Mouse (Mus musculus) testis, postnatal 14 days (tissue): ENCODE measurements around the gene Cmtm7.
"Not testable (repeated sequence)": the region's sequence is repeated elsewhere in the genome, so short reads cannot be mapped to it uniquely, and the experiment has no call there.

Experiments
- DNase-seq: peaks from one replicate; pipeline ENCODE4 v3.0.0; 2021; ENCODE audit warnings: low spot score

The Cmtm7 gene

DNA sequence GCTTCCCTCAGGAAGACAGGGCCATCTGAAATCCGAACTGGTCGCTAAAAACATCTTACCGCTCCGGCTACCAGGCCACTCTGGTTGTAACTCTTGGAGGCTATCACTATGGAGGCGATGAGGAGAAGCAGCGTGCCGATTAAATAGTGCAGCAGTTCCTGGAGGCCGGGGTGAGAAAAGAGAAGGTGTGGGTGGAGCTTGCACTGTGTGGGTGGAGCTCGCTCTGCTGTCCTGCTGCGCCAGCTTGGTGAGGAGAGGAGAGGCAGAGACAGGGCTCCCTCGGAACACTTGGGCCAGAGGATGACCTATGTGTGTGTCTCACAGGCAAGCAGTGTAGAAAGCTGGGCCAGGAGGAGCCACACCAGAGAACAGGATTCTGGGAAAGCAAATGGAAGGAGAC lies 19.8 kb downstream of the Cmtm7 start:
- DNase-seq = no peak

DNA sequence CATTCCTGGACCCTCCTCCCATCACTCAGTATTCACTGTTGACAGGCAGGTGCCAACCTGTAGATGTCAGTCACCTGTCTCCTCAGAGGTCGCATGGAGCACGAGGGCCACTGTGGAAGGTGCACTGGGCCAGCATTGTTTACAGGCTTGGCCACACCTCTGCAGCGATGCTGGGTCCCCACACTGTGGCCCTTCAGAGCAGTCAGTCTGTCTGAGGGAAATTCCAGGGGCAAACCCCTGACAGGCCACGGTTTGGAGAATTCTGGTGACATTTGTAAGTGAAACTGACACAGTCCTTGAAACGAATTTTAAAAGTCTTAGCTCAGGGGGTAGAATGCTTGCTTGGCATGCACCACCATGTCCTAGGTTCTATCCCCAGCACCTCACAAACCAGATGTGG lies 21.3 kb downstream of the Cmtm7 start:
- no peak for DNase-seq

DNA sequence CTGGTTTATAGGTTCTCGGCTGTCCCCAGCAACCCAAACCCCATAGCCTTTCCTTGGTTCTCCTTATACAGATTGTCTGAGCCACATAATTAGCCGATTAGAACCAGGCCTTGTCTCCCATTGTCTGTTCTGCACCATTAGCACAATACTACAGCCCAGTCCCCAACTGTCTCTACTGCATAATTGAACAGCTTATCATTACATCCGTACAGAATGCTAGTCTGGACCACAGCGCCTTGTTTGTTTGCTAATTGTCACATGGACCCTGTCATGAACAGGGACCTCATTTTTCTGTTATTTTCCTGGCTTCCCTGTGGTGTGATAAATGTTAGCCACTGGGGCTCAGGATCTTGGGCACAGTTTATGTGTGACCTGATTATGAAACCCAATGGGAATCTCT lies 21.8 kb downstream of the Cmtm7 start:
- no peak for DNase-seq

DNA sequence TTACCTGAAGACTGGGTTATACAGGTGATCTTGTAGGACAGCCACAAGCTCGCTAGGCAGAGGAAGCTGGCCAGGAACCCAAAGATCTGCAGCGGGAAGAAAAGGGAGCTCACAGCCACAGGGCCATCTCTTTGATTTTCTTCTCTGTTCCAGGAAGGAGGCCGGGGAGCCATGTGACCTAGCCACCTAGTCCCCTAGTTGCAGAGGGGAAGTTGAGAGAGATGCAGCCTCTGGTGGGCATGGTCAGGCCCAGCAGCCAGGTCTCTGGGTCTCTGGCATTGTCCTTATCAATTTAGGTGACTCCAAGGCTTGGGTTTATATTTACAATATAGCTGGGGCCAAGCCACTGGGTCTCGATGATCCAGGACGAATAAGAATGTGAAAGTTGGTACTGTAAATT lies 22.9 kb downstream of the Cmtm7 start:
- DNase-seq = no peak

DNA sequence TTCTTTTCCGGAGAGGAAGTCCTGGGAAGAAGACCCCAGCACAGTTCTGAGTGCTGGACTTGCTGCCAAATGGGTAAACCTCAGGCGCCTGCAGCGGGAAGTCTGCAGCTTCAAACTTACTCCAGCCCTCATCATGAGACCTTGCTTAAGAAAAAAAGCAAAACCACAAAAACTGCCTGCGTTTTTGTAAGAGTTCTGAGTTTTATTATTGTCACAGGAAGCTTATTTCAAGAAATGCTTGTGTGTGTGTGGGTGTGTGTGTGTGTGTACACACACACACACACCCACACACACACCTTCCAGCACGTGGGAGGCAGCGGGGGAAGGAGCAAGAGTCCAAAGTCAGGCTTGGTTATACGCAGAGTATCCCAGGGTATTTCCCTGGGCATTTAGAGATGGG lies 23.4 kb downstream of the Cmtm7 start:
- DNase-seq = no peak

DNA sequence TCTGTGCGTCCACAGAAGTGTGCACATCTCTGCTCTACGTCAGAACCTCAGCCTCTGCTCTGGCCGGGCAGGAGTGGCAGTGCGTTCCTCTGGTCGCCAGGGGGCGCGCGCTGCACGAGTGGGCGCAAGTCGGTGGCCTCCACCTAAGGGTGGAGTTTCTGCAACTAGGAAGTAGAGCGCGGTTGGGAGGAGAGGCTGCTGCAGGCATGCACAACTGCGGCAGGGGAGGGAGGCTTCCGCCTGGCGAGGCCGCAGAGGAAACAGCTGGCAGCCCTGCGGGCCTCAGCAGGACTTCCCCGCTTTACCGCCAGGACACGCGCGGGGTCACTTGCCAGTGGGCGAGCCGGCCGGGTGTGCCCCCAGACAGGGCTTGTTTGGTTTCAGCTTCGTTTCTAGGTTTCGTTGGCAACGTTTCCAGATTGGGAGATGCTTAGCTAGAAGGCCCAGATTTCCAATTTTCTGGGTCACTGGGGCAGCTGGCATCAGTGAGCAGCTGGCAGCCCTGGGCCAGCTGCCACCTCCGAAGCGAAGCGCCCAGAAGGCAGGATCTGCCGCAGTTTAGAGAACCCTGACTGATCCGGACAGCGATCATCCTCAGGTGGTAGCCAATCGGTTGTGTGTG lies 28.7 kb downstream of the Cmtm7 start:
- DNase-seq = peak; percentile 87

DNA sequence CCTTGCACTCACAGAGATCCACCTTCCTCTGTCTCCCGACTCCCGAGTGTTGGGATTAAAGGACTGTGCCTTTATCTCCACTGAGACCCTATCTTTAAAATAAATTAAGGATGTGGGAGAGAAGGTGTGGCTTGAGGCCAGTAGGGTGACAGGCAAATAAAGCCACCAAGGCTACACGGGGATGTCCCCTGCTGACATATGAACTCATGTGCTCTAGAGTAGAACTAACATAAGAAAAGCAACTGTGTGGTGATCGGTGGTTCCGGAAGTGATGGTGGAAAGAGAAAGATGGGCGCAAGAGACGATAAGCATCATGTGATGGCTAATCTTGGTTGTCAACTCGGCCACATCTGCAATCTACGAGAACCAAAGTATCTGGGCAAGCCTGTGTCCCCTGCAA lies 29.3 kb downstream of the Cmtm7 start:
- no peak for DNase-seq

DNA sequence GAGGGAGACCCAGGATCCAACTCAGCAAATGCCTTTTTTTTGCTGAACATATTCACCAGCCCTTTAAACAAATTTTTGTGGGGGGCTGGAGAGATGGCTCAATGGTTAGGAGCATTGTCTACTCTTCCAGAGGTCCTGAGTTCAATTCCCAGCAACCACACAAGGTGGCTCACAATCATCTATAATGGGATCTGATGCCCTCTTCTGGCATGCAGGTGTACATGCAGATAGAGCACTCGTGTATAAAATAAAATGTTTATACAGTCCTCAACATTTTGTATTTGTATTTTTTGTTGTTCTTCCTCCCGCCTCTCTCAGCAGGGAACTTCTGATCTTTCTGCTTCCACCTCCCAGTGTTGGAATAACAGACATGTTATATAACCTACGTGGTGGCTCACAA lies 30.1 kb downstream of the Cmtm7 start:
- no peak for DNase-seq

DNA sequence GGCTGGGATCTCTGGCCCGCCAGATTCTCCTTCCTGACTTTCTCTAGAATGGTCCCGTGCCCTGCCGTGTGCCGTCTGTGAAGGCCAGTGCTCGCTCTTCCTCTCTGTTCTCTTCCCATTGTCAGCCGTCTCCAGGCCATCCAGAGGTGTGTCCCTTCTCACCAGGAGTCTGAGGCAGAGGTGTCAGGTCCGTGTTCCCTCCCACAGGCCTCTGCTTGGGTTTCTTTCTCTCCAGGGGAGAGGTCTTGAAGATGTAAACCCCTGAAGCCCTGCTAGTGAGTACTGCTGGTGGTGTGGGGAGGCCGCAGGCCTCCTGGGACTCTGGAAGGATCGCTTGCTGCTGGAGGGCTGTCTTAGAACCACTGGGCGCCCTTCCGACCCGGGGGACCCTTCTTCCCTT lies 34.2 kb downstream of the Cmtm7 start:
- no peak for DNase-seq

DNA sequence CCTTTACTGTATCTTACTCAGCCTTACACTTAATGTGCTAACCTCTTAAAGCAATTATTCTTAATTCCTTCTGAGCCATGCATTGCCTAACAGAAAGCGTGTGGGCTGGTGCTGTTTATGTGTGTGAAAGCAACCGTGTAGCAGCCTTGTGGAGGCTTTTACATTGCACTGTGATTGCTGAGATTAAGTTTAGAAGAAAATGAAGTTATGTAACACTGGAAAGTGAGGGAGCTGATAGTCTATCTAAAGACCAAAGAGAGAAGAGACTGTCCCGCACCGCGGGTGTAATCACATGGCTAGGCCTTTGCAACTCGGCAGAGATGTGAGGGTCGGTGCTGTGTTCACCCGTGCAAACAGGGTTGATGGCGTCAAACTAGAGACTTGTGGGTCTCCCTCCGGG lies 34.6 kb downstream of the Cmtm7 start:
- DNase-seq = no peak

DNA sequence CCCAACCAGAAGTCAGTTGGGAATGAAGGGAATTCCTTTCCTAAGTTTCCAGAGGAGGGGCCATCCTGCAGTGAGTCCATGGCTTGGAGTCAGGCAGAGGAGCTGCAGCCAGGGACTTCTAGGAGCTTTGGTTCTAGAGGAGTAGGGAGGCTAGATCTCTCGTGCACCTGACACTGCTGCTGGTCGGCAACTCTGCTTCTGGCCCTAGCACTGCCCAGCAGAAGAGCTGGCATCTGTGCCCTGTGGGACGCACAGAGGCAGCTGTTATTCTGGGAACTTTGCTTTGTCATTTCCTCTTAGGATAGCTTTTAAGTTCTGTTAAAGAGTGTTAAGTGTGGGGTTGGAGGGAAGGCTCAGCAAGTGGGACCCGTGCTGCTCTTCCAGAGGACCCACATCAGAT lies 36.0 kb downstream of the Cmtm7 start:
- no peak for DNase-seq

DNA sequence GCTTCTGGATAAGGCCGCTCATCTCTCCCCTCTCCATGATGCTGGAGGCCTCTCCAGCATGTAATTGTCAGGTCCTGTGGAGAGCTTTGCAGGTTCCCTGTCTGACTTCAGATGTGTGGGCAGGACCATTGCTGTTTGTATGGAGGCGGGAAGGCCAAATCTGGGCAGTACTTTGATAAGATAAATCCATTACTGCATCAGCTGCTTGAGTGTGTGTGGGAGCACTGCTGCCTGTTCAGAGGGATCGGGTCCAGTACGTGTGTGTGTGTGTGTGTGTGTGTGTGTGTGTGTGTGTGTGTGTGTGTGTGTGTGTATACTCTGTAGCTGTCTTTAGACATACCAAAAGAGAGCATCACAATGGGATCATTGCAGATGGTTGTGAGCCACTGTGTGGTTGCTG lies 36.5 kb downstream of the Cmtm7 start:
- no peak for DNase-seq

DNA sequence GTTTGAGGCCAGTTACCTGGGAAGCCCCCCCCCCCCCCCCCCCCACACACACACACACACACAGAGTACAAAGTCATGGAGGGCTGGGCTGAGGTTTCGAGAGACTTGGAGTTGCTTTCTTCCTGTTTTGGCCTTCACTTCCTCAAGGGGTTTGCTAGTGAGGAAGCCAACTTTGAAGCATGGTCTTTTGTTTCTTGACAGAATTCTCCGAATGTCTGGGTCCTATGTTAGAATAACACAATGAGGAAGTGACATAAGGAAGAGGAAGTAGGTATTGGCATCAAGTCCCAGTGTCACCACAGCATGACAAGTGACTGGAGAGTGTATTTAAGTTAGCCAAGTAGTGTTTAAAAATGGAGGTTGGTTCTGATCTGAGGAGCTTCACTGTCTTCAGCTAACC lies 38.9 kb downstream of the Cmtm7 start:
- no peak for DNase-seq

DNA sequence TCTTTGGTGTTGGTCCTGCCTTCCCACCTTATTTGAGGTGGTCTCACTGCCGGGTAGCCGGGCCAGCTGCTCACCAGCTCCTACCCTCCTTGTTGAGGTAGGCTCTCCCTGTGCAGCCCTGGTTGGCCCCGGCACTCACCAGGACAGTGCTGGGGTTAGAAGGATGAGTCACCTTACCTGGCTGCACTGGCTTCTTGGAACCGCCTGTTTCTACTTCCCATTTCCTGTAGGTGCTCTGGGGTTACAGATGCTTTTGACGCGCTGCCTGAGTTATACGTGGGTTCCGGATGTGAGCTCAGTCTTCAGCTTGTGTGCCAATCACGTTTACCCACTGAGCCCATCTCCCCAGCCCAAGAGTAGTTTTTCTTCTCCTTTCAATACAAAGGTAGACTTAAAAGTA lies 41.3 kb downstream of the Cmtm7 start:
- DNase-seq = no peak

DNA sequence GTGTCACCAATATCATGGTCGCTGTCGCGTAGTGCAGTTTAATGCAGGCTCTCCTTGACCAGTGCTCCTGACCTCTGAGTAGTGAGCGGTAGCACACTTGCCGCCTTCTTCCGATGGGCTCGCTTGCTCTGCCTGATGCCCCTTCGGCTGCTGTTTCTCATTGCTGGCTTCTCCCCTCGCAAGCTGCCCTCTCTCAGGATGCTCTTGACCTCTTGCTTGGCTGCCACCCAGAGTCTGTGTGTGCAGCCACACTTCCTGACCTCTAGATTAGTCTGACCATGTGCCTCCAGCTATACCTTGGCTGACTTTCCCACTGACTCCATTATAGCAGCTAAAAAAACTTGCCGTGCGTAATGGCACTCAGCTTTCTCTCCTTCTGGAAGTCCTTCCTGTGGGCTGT lies 45.2 kb downstream of the Cmtm7 start:
- DNase-seq = no peak

DNA sequence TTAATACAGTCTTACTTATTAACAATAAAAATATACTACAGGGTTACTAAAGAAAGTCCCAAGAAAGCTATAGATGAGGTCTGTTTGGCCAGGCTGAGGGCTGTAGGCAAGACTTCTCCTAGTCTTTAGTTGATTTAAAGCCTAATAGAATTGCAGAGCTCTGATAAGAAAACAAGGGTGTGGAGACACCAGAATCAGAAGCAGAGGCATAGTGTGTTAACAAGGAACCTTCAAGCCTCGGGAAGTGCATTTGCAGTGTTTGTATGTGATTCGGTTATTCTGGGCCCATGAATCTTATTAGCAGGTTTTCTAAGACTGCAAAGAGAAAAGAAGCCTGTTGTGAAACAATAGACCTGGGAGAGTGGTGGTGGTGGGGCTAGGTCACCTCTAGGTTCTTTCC lies 48.4 kb downstream of the Cmtm7 start:
- DNase-seq = no peak

DNA sequence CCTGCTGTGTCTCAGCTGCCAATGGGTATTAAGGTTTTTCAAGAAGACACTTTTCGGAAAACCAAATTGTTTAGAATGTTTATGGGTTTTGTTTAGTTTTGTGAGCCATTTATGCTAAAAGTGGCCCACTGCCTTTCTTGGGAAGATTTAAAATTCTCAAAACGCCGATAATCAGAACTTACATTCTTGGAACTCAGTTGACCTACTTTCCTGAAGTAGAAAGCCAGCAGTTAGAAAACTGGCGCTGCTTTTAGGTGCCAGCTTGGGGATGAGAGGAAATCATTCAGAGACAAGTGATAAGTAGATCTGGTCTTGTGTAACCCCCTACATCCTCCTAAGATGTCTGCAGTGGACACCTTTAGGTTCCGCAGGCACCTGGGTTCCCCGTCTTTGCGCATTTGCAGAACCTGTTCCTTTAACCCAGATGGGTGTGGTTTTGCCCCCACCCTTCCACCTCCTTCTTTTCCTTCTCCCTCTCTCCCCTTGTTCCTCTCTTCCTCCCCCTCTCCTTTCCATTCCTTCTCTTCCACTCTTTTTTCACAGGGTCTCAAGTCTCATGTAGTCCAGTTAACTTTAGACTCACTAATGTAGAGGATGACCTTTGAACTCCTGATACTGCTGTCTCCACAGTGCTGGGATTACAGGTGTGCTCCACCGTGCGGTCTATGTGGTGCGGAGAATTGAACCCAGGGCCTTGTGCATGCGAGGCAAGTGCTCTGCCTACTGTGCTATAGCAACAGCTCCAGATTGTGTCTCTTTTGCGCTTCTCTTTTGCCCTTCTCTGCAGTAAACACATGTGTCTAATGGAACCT lies 49.6 kb downstream of the Cmtm7 start:
- no peak for DNase-seq

DNA sequence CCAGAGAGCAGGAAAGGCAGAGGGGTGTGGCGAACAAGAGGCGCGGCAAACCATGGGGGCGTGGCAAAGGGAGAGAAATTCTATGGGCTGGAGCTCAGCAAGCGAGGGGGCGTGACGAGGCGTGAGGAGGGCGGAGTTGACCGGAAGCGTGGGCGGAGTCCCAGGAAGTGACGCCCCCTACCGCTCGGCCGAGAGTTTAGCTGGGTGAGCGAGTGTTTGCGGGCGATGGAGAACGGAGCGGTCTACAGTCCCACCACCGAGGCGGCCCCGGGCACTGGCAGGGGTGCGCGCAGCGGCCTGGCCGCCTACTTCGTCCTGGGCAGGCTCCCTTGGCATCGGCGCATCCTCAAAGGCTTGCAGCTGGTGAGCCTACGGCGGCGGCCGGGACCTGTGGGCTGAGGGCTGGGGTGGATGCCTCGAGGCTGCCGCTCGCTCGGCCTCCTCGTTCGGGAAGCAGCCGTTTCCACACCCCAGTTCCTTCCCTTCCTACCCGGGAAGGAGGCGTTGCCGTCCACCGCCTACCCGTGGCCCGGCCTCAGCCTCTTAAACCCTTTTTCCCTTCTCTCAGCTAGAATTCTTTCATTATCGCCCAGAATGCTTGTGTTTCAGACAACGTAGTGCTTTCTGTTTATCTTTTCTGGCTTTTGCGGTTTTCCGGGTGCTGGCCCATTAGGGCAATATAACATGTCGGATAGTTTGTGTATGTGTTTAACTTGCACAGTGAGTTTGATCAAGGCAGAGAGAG lies 50.5 kb downstream of the Cmtm7 start, which contains the start of gene Cmtm6:
Gene Cmtm6, plus strand, starts transcription at position 106 of the 745 bp plus-strand sequence.
- peak; percentile 97 for DNase-seq

DNA sequence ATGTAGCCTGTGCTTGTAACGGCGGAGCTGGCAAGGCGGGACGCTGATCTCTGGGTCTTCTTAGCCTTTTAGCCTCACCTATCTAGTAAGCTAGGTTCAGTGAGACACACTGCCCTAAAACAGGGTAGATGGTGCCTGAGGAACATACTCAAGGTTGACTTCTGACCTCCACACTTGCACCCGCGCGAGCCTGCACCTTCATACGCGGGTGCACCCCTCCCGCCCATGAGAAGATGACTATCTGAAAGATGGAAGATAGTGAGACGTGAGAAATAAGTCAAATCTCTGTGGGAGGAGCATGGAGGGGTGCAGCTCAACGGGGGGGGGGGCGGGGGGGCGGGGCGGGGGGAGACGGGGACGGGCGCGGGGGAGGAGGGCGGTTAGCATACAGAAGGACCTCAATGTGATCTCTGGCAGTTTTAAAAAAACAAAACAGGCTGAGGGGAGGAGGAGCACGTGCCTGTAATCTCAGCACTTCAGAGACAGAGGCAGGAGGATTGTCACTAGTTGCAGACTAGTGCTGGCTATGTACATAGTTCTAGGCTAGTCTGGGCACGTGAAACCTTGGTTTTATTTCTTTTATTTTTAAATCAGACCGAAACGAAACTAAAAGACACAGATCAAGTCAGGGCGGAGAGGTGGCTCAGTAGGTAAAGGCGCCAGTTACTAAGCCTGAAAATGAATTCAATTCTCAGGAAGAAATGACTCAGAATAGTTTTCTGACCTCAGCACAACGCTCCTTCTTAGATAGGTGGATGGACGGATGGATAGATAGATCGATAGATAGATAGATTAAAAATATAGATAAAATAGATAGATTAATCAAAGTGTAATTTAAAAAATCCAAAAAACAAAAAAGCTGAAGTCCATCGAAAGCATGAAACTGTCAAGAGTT lies 51.5 kb downstream of the Cmtm7 start:
- DNase-seq = no peak

DNA sequence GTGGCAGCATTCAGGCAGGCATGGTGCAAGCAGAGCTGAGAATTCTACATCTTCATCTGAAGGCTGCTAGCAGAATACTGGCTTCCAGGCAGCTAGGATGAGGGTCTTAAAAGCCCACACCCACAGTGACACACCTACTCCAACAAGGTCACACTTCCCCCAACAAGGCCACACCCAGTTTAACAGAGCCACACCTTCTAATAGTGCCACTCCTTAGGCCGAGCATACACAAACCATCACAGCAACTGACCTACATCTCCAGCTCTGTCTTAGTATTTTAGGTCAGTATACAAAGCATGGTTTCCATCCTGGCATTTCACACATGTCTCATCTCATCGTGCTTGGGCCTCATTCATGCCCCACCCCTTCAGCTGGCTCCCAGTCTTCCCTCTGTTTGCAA lies 53.2 kb downstream of the Cmtm7 start:
- not testable (repeated sequence) for DNase-seq

DNA sequence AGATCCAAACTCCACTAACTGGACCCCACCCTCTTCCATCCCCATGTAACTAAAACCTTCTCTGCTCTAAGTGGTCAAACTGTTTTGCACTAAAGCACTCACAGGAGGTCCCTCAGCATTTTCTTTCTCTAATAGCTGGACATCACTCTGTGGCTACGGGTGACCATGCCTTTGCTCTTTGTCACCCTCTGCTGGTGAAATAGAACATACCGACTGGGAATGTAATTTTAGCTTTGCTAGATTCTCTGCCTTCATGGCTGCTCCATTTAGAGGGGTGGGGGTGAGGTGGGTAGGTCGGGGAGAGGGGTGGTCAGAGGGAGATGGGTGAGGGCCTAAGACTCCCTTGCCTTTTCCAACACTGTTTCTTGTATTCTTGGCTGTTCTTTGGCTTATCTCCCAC lies 54.3 kb downstream of the Cmtm7 start:
- DNase-seq = no peak

DNA sequence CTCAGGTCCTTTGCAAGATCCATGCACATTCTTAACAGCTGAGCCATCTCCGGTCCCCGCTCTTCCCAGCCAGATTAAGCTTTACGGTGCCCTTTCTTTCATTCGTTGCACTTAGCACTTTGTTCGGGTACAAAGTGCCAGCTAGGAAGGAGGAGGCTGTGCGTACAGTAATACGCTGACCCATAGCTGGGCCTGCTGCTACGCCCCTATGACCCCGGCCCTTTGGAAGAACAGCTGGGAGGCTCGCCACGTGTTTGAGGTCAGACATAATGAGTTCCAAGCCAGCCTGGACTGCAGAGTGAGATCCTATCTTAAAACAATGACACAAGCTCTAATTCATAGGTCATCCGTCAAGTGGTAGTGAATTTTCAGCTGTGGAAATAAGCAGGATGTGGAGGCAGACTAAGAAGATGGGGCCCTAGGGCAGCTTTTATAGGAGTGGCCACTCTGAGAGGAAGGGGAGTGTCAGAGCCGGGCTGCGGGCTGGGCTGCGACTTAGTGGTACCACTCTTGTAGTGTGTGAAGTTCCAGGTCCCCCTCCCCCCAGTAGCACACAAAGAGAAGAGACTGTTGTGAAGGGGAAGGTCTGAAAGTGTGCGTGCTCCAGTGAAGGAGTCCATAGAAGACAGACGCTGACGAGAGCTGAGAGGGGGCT lies 64.9 kb downstream of the Cmtm7 start:
- no peak for DNase-seq
